In genomic region chr16:23097290-23098104, GRCm38 (mm10) we compare ENCODE assay signal across 20 mouse cellular contexts. TPM values are rescaled to one million over a fixed set of nuclear protein-coding genes. Genes with fewer than 3 reads are reported as not detected.
DNase-seq lines count a peak whose midpoint lies in the region; TF ChIP-seq lines count a peak whose summit lies in the region.
"Not testable (repeated sequence)": the region's sequence is repeated elsewhere in the genome, so short reads cannot be mapped to it uniquely, and the experiment has no call there.
"Had no signal": no experiment of that assay in that cellular context is flagged by ENCODE, and none has a peak within 500 bp of the region (broad histone marks: within the 10 kb centered on the region; RNA-seq: fewer than 3 reads in every experiment).

No protein-coding gene starts in this region.

- not testable (repeated sequence) for TF ChIP-seq POLR2A in embryonic fibroblast, embryonic 13.5 days (IDR thresholded peaks at IDR 0.05; ENCODE audit: low read depth, low read length)

- H3K27me3 ChIP-seq in E14TG2a.4 (ENCODE audit: insufficient read depth, low read length), result not testable (repeated sequence)

- not testable (repeated sequence) for TF ChIP-seq CTCF in E14TG2a.4 (conservative IDR thresholded peaks at IDR 0.05; ENCODE audit: low read length); embryonic fibroblast, embryonic 13.5 days (IDR thresholded peaks at IDR 0.05; ENCODE audit: borderline replicate concordance, insufficient read depth, low read length); layer of hippocampus, adult 2 months (conservative IDR thresholded peaks at IDR 0.05)

- peak; percentile 65 for DNase-seq in brain, adult 2 months (ENCODE audit: low read depth, low spot score)
- peak; percentile 22 to 58 for DNase-seq in frontal cortex, postnatal 36 days (ENCODE audit: low spot score in 2 of 2)
- peak; percentile 34 to 50 for DNase-seq in layer of hippocampus, adult 2 months (ENCODE audit: low spot score in 2 of 2)
- peak; percentile 13 to 17 for DNase-seq in left cerebral cortex, postnatal 36 days (ENCODE audit: low spot score in 2 of 2)
- DNase-seq in right cerebral cortex, postnatal 25 days, result peak; percentile 43

- intact Hi-C loops in left cerebral cortex, postnatal 36 days (cut with DNase I), result not testable (repeated sequence)

- H3K9me3 ChIP-seq in E14TG2a.4 (ENCODE audit: low read length), result peaks cover 17% of the 10 kb centered on the region; the same call in 1 of the 2 replicates

- H3K36me3 ChIP-seq in E14TG2a.4 (ENCODE audit: insufficient read depth, low read length), result not testable (repeated sequence)

- H3K4me3 ChIP-seq in E14TG2a.4 (replicated peaks; ENCODE audit: low read length), result peak overlapping the region; percentile 43; the same call in 1 of the 2 replicates
- not testable (repeated sequence) for H3K4me3 ChIP-seq in embryonic fibroblast, embryonic 13.5 days (ENCODE audit: insufficient read depth, low read length); layer of hippocampus, adult 2 months

- peak overlapping the region; percentile 7; the same call in 1 of the 2 replicates for H3K27ac ChIP-seq in embryonic fibroblast, embryonic 13.5 days (ENCODE audit: insufficient read depth, low read length)
- peak overlapping the region; percentile 70 for H3K27ac ChIP-seq in layer of hippocampus, adult 2 months

- peaks cover 67% of the 10 kb centered on the region for H3K4me1 ChIP-seq in E14TG2a.4 (replicated peaks; ENCODE audit: low read depth, low read length)
- H3K4me1 ChIP-seq in embryonic fibroblast, embryonic 13.5 days (ENCODE audit: control insufficient read depth, insufficient read depth, low read length), result not testable (repeated sequence)

RNA-seq across cellular contexts. Expression of gene Eif4a2, which starts 9.7 kb away (rescaled TPM):
- polyA plus RNA-seq in embryonic fibroblast, embryonic 13.5 days (2011; ENCODE audit: insufficient read length, low read depth, missing spikeins), result 552 and 554 TPM in 2 replicates
- total RNA-seq in layer of hippocampus, adult 2 months (2021), result 100 to 1,000 TPM; 923 to 956 TPM
- total RNA-seq in left cerebral cortex, postnatal 36 days (2021), result 100 to 1,000 TPM; 863 to 878 TPM

RNA-seq across cellular contexts. Expression of gene Rfc4, which starts 30.0 kb away (rescaled TPM):
- 17.6 and 22.3 TPM in 2 replicates for polyA plus RNA-seq in embryonic fibroblast, embryonic 13.5 days (2011; ENCODE audit: insufficient read length, low read depth, missing spikeins)
- 1 to 10 TPM; 4.8 to 5.3 TPM for total RNA-seq in layer of hippocampus, adult 2 months (2021)
- 1 to 10 TPM; 6.8 to 7.3 TPM for total RNA-seq in left cerebral cortex, postnatal 36 days (2021)

RNA-seq across cellular contexts. Expression of gene Kng1, which starts 39.8 kb away (rescaled TPM):
- polyA plus RNA-seq in embryonic fibroblast, embryonic 13.5 days (2011; ENCODE audit: insufficient read length, low read depth, missing spikeins), result 1.4 and 1.5 TPM in 2 replicates
- total RNA-seq in layer of hippocampus, adult 2 months (2021), result not detected
- total RNA-seq in left cerebral cortex, postnatal 36 days (2021), result not detected
- total RNA-seq: heart, postnatal 10 days; layer of hippocampus, postnatal 10 days; left cerebral cortex, postnatal 10 days had no signal
- polyA plus RNA-seq: CD4-positive, CD25-positive, alpha-beta regulatory T cell, adult 4 months; forebrain, embryonic 11.5 days; hindbrain, embryonic 11.5 days; inflammation-experienced regulatory T-cells, adult 6 months; macrophage; midbrain, embryonic 12.5 days had no signal

RNA-seq across cellular contexts. Expression of gene Adipoq, which starts 48.8 kb away (rescaled TPM):
- polyA plus RNA-seq in embryonic fibroblast, embryonic 13.5 days (2011; ENCODE audit: insufficient read length, low read depth, missing spikeins), result not detected in 2 replicates
- not detected for total RNA-seq in layer of hippocampus, adult 2 months (2021)
- total RNA-seq in left cerebral cortex, postnatal 36 days (2021), result not detected
- total RNA-seq: layer of hippocampus, postnatal 10 days; left cerebral cortex, postnatal 10 days had no signal
- polyA plus RNA-seq: CD4-positive, CD25-positive, alpha-beta regulatory T cell, adult 4 months; forebrain, embryonic 11.5 days; hindbrain, embryonic 11.5 days; limb, embryonic 15.5 days; liver, embryonic 15.5 days; macrophage; midbrain, embryonic 12.5 days; neural tube, embryonic 12.5 days; stomach, embryonic 14.5 days had no signal

Comparison
In these comparisons a context has a peak if more than half of its experiments do, and no peak if none do; other contexts are left out.
1. DNase-seq: peak in every context shown above with its lines; median percentile 65 in brain, adult 2 months; 43 in right cerebral cortex, postnatal 25 days; 42 in layer of hippocampus, adult 2 months; 40 in frontal cortex, postnatal 36 days; 15 in left cerebral cortex, postnatal 36 days.